Mouse (Mus musculus) kidney, postnatal 4 days (tissue): ENCODE results near the gene Hoxa9.
A peak's percentile ranks its signal among the peaks of the same experiment; 100 is the strongest.

ENCODE experiments used
- DNase-seq, 2 experiments: peaks; one replicate each; pipeline ENCODE4 v3.0.0; 2021; ENCODE audit warnings: mixed read lengths in 2 of 2

Hoxa9 gene

DNA sequence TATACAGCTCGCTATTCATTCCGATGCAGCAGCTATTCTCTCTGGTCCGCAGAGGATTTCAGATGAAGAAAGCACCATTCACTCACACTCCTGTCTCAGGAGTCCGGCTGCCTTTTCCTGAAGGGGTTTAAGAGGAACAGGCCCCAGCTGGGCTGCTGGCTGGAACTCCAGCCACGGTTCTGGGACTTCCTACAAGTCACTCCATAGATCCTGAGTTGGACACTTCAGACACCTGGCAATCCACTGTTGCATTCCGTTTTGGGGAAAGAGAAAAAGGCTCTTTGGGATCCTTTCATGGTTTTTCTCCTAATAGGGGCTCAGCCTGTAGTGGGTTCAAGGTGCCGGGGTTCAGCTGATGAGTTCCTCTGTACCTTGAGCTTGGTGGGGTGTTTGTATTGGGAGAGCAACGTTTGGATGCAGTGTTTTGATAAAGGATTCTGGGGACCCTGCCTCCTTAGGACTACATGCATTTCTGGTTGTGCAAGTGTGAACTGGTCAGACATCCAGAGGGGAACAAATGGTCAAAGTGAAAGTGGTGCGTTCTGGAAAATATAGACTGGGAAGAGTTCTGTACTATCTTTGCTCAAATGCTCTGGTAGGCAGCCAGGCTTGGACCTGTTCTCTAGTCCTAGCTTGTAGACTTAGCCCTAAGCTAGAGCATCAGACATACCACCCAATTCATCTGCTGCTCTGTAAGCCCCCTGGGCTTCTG, 31.0 kb upstream of the Hoxa9 start:
- no peak for DNase-seq

DNA sequence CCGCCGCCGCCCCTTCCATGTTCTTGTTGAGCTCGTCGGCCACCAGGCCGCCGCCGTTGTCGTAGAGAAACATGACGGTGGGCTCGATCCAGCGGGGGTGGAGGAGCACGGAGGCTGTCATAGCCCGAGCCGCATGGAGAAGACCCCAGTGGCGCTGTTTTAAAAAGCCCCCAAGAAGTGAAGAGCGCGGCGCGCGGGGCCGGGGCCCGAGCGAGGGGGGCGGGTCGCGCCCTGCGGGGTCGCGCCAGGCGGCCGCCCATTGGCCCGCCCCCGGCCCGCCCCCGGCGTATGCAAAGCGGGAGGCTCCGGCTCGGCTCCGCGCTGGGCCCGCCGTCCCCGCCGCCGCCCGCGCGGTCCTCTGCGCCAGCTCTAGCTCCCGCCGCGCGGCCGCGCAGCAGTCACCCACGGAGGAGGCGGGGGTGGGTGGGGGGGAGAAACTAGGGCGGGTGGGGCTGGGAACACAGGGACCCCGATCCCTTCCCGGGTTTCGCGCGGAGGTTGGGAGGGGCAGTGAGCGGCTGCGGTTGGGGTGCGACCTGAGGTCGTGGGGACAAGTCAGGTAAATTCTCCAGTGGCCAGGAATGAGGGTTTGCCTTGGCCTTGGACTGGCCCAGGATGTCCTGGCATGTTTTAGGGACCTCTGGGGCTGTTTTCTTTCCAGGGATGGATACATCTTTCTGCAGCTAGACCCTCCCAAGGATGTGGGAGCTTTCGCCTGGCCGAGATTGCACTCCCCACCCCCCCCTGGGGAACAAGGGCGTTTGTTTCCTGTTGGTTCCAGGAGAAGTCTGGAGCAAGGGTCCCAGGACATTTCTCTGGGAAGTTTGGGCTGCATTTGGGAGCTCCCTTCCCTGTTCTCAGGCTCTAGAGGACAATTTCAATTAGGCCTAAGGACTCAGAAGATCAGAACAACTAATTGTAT, 30.0 kb upstream of the Hoxa9 start, which contains the start of gene Hoxa13:
TSS of gene Hoxa13 (minus strand) at position 227 of the 922 bp plus-strand sequence.
- peak; percentile 55 to 68 for DNase-seq

DNA sequence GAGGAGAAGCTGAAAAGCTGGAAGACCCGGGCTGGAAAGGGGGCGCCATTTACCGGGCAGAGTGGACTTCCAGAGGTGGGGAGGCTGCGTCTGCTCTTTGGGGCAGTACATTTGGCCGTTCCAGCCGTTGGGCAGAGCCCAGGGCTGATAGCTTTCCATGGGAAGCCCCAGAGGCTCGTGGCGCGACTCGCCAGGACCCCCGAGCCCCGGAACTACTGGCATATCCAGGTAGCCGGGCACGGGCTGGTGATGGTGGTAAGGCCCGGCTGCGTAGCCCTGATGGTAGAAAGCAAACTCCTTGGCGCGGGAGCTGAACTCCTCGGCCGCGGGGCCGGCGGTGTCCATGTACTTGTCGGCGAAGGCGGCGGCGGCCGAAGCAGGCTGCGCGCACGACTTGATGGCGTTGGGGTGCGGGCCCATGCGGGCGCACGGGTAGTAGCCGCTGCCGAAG, 28.9 kb upstream of the Hoxa9 start:
- peak in 1 of 2 experiments; percentile 55 for DNase-seq

DNA sequence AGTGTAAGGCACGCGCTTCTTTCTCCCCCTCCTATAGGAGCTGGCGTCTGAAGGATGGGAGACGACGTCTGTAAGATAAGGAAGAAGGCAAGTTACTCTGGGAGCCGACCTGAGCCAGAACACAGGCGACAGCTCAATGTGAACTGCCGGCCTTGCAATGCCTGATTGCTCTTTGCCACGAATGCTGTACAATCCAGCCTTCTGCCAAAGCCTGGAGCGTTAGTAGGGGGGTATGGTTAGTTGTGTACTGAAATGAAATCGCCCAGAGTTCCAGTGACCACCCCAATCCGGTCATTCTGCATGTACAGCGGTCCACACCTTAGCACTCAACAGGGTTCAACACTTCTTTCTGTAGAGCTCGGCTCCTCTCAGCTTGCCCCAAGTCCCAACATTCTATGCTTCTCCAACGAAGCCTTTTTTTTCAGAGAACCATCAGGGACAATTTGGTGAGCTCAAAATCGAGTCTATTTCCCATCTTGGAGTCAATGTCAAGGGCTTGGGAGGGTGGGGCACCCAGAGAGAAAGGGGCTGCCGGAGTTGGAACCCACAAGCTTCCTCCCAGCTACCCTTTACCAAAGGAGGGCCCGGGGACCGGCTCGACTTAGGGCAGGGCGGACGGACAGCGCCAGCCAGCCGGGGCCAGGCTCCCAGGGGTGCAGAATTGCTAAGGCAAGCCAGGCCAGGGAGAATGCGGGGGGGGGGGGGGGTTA, 28.3 kb upstream of the Hoxa9 start:
- peak in 1 of 2 experiments; percentile 56 for DNase-seq

DNA sequence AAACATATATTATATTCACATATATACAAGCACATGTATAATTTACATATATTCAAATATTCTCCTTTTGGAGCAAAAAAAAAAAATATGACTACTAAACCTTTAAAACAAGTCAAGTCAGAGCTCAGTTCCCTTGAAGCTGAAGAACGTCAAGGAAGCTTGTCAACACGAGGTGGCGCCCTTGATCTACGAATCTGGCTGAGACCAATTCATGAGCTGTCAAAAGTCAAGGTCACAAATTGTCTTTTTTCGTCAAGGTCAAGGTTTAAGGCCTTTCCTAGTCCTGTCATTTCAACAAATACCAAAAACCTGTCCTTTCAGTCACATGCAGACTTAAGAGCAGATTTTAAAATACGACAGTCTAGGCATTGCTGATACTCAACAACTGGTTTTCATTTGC, 26.1 kb upstream of the Hoxa9 start:
- peak; percentile 93 to 94 for DNase-seq

DNA sequence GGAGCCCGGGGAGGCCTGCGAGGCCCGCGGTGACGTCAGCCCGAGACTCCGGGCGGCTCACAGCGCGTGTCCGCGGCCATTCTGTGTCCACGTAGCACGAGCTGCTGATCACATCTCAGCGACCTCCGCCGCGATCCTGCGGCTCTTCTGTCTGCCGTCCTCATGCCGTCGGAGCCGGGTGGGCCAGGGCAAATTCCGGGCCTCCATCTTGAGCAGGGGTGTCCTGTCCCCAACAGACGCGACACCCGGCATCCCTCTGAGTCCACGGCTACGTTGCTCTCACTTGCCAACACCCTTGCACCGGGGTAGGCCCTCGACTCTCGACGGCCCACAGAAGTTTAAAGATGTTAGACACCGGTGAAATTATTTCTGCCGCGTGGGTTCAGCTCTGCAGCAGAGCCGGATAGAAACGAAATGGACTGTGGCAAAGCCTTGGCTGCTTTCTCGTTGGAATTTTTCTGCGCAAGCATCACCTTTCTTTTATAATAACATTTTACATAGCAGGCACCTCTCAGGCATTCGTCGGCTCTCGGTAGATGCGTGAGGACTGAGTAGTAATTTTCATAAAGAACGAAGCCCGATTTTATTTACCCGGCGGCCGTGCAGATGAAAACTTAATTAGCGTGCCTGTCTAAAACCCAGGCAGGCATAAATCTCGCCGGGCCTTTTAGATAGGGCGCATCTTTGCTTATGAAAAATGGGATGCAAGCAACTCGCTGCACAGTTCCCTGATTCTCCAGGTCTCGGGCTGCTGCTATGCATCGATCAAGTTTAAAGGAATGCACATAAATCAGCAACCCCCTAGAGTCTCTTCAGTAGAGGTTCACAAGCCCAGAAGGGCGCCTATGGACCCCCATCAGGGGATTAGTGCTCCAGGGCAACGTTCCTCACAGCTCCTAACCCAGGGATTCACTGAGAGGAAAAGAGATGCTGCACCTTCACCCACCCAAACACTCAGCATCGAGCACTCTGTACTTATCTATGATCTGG, 22.9 kb upstream of the Hoxa9 start:
- peak; percentile 49 to 60 for DNase-seq

DNA sequence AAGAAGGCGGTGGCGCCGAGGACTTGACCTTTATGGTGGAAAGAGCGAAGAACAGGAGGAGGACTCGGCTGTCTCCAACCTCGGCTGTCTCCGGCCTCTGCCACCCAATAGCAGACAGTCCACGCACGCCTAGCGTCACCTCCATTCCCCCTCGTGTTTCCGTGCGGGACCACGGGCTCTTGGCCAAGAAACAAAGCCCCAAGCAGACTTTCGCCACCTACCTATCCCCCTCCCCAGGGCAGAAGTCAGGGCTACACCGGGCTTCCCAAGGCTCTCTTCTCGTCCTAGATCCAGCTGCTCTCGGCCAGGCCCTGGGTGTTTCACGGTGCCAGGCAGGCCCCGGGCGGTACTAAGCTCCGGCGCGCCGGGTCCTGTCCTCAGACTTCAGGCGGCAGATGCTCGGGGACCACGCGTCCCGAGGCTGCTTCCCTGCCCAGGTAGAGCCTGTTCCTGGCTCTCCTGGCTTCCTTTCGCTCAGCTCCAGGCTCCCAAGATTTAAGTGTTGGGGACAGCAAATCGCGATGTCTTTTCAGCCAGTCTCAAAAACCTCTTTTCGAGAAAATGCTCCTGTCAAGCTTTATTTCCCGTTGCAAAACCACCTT, 22.0 kb upstream of the Hoxa9 start:
- DNase-seq: peak in 1 of 2 experiments; percentile 55

DNA sequence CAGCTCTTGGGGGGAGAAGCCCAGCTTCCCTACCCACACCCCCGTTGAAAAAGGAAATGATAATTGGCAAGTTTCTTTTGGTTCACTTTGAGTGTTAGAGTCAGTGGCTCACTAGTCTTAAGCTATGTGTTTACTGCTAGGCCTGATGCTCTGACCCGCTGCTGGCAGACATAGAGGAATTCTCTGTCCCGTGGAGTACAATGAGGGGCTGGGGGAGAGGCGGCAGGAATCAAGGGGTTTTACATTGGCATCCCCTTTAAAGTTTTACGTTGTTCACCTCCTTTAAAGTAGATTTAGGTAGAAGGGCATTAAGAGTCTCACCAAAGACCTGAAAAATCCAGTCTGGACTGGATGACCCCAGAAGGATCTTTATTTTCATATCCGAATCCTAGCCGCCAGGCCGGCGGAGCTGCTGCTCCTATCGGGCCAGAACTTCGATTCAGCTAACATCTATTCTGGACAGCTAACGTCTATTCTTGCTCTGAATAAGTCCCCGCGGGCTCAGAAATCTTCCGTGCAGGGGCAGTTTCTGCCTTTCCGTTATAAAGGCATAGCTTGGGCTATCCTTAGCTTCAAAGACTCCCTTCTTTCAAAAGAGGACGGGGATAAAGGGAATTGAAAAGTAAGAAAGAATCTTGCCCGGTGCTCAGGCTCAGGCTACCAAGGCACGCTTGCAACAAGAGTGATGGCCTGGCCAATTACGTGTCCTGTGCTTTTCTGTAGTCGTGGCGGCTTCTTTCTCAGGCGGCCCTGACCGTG, 21.3 kb upstream of the Hoxa9 start:
- DNase-seq: no peak

DNA sequence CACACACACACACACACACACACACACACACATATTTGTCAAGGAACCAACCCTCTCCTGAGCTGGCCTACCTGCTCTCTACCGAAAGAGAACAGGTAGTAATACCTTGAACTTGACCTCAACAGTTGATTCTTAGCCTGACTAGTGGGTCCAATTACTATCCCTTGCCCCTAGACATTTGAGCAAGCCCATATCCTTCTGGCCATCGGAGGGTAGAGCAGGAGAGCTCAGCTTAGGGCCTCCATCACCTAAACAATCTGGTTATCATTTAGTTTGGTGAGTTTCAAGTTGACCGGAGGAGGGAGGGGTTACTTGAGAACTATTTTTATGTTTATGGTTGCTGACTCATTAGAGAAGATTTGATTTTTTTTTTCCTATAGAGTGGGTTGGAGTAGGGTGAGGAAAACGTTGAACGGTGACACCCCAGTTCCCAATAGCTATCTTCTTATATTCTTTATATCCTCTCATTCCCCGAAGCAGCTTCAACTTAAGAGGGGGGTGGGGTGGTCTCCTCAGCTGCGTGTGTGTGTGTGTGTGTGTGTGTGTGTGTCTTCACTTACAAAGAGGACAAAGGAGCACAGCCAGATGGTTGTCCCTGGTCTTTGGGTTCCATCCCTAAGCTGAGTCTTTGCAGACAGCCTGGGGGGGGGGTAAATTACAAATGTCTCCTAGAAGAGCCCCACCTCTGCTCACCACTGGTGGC, 20.4 kb upstream of the Hoxa9 start:
- no peak for DNase-seq

DNA sequence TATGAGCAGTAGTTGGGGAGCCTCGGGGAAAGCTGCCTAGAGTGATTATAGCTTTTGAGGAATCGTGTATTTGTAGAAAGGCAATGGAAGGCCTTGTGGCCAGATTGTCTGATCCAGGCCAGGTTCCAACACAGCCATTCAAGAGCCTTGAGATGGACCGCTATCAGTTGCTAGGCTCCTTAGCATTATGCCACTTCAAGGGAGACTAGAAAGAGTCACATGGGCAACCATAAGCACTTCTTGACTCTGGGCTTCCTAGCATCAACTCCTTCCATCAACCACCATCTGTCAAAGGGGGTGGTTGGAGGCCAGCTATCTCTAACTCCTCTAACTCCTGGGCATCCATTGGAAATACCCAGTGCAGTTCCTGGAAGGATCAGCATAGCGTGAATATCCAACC, 18.9 kb upstream of the Hoxa9 start:
- no peak for DNase-seq

DNA sequence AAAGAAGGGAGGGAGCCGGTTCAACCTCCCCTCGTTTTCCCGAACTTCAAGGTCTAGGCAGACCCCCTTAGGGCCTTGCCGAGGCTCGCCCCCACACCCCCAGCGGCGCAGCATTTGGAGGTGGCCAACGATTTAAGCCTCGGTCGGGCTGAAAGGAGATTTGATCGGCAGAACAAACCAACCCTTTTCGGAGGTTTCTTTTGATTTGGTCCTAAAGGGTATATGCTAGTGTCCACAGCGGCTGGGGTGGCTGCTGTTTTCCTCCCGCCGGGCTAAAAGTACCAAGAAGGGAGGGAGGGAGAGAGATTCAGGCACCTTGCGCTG, 18.5 kb upstream of the Hoxa9 start:
- no peak for DNase-seq

DNA sequence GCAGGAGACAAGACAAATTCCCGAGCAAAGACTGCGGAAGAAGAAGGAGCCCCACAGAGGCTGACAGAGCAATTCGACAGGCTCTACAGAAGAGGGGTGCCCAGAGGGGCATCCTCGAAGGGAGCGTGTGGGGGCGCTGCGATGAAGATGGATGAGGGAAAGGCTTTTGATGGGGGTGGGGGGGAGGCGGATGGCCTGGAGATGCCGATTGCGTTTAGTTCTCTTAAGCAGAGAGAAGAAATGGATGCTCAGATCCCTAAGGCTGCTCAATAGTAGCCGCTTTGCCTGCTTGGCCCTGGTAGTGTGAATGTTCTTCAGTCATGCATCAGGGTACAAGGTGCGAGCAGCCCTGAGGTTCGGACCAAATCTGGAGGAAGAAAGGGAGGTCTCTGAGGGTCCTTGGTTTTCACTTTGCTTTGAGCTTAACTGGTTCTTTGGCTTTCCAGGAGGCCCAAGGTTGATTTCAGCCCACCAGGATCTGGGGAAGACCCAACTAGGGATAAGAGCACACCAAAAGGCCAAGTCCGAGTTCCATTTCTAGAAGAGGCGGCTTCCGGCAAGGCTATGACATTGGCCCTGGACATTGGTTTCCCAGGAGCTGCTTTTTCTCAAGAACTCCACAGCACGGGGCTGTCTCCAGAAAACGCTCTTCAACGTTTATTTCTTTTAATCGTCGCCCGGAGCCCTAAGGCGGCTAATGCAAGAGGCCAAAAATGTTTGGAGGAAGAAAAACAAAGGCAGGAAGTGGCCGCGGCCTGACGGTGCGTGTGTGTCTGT, 17.9 kb upstream of the Hoxa9 start:
- peak; percentile 57 to 71 for DNase-seq

DNA sequence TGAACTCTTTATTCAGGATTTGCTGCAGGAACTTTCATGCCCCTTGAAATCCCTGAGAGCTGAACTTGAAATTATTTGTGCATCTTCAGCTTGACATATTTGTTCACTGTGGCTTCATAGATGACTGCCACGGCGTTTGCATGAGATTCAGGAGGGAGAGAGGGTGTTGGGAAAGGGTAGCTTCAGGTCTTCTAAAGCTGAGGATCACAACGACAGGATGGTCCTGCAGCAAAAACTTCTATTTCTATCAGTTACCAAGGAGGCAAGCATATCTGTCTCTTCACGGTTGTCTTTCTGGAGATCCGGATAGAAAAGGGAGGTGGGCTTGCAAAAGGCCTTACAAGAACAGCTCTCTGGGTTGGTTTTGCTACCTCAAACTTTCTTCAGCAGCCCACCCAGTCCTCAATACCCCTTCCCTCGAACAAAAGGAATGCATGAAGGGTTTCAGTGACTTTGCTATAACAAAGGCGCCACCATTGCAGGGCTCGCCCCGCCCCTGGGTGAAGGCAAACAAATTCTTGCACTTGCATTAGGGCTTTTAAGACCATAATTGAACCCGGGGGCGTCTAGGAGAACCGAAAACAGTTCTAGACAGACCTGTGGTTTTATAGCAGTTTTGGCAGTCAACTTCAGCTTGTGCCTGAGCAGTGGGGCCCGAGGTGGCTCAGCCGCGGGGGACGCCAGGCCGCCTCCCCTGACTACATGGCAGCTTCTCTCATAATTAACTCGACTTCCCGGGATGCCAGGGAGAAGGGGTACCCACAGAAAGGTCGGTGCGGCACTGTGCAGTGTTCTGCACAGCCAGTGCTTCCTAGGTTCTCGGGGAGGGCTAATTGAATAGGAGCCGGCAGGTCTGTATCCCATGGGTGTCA, 17.1 kb upstream of the Hoxa9 start:
- peak; percentile 62 to 76 for DNase-seq

DNA sequence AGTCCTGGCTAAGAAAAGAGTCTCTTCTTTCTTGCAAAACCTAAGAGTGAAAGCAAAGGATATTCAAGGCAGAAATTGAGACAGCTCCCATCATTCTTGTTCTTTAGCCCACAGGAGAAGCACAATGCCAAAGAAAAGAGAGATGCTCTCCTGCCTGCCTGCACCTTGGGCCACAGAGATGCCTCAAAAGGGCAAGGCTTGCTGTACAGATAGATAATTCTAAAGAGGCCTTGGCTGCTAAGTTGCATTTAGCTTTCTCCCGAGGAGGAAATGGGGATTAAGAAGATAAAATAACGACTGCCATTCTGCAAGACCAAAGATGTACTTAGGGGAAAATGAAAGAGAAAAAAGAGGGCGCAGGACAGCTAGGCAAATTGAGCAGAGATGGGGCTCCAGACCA, 16.0 kb upstream of the Hoxa9 start:
- peak; percentile 17 to 49 for DNase-seq

DNA sequence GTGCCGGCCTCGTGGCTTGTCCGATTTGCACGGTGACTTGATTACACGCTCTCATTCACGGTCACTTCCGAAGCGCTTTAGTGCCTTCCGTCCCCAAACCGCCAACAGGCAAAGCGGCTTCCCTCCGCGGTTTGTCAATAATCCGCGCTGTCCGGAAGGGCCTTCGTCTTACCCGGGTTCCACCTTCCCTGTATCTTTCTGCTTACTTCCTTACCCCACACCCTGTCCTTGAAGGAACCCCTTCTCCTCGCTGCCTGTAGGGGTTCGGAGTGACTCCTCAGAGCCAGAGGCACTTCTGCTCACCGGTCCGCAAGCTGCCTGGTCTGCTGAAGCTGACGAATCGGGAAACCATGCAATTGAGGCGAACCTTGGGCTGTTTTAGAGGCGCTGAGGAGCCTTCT, 15.5 kb upstream of the Hoxa9 start:
- DNase-seq: peak; percentile 70 to 78

DNA sequence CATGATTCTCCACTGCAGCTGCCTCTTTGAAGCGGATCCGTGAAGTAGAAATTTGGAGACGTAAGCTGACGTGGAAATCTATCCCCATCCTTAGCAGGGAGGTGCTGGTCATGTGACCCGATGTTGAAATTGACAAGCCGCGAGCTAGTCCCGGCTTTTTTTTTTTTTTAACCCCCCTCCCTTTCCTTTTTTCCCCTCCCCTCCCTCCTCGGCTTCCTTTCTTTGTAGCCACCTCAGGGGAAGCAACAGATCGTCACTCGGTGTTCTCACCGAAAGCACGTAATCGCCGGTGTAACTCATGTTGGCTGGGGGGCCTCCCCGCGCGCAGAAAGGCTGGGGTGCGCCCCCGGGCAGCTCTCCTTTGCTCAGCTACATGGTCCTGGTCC, 14.9 kb upstream of the Hoxa9 start, which contains the start of gene Hoxa11:
TSS of gene Hoxa11 (minus strand) at position 54 of the 386 bp plus-strand sequence.
- DNase-seq: peak; percentile 62 to 80

DNA sequence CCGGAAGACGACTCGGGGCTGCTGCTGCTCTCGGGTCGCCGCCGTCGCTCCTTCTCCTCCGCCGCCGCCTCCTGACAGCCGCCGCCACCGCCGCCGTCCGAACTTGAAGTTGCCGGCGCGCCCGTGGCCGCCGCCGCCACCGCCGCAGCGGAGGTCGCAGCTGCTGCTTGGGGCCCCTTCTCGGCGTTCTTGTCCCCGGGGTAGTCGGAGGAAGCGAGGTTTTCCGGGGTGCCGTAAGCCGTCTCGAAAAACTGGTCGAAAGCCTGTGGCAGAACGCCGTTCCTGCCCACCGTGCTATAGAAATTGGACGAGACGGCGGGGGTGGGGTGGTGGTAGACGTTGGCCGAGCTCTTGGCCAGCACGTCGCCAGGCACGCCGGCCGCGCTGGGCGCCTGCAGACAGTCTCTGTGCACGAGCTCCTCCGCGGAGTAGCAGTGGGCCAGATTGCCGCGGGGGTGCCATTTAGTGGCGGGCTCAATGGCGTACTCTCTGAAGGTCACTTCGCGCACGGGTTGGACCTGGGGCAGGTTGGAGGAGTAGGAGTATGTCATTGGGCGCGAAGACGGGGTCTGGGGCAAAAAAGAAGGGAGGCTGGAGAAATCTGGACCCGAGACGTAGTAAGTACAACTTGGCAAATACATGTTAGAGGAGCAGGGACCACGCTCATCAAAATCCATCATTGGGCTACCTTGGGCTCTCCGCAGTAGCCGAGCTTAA, 14.3 kb upstream of the Hoxa9 start:
- DNase-seq: peak; percentile 69 to 74
